Mouse (Mus musculus): ENCODE measurements around the gene Zfp128. TPM values are rescaled to one million over a fixed set of nuclear protein-coding genes. Genes with fewer than 3 reads are reported as not detected.
A peak's percentile ranks its signal among the peaks of the same experiment; 100 is the strongest.
"Not testable (repeated sequence)": the region's sequence is repeated elsewhere in the genome, so short reads cannot be mapped to it uniquely, and the experiment has no call there.

The Zfp128 gene
- polyA plus RNA-seq, 1 experiment from 2014 or later, result 6.4 TPM

- WGBS, result 22% methylated on average over 8 of the region's 8 CpGs
Measured at GRCm38 (mm10) chr7:12927191-12927680, 46.3 kb downstream of the Zfp128 start, which contains the start of gene Rnf225. TSS of gene Rnf225 (plus strand) at chr7:12927416.

GRCm38 (mm10) chr7:12927693-12928589 is 47.0 kb downstream of the Zfp128 start:
- Histone ChIP-seq H3K36me3 (peaks cover 42% of the 10 kb centered on the region), H3K9me3 (replicated peaks) (no peaks in the 10 kb centered on the region), H3K4me3 (peak overlapping the region; percentile 26), H3K9ac (peak overlapping the region; percentile 61), H3K4me2 (replicated peaks) (peak overlapping the region; percentile 50), H3K4me1 (peaks cover 15% of the 10 kb centered on the region), H3K27ac (no peak overlapping the region), H3K27me3 (peaks cover 39% of the 10 kb centered on the region)
- 4% methylated on average over 65 of the region's 65 CpGs for WGBS
- peak; percentile 38 for ATAC-seq (ENCODE audit: low FRiP score)

More at GRCm38 (mm10) chr7:12927191-12927680, 46.3 kb downstream of the Zfp128 start, which contains the start of gene Rnf225:
- Histone ChIP-seq H3K4me1 (peaks cover 18% of the 10 kb centered on the region), H3K27me3 (peaks cover 39% of the 10 kb centered on the region), H3K9me3 (replicated peaks) (no peaks in the 10 kb centered on the region), H3K4me3 (peak within 1 kb of the TSS; percentile 26), H3K36me3 (peaks cover 42% of the 10 kb centered on the region), H3K27ac (no peak within 1 kb of the TSS), H3K9ac (peak within 1 kb of the TSS; percentile 61), H3K4me2 (replicated peaks) (peak within 1 kb of the TSS; percentile 50)
- ATAC-seq (ENCODE audit: low FRiP score), result no peak

- no peaks in the 10 kb centered on the region for H3K36me3 ChIP-seq
- H3K4me2 ChIP-seq (replicated peaks), result no peak overlapping the region
- no peak overlapping the region for H3K4me3 ChIP-seq
- WGBS, result 59% methylated on average over 4 of the region's 4 CpGs
- H3K9me3 ChIP-seq (replicated peaks), result no peaks in the 10 kb centered on the region
- no peak overlapping the region for H3K9ac ChIP-seq
- peaks cover 4% of the 10 kb centered on the region for H3K27me3 ChIP-seq
- no peak for ATAC-seq (ENCODE audit: low FRiP score)
- no peaks in the 10 kb centered on the region for H3K4me1 ChIP-seq
- H3K27ac ChIP-seq, result no peak overlapping the region
Measured at GRCm38 (mm10) chr7:12933615-12934140, 52.7 kb downstream of the Zfp128 start.

DNA sequence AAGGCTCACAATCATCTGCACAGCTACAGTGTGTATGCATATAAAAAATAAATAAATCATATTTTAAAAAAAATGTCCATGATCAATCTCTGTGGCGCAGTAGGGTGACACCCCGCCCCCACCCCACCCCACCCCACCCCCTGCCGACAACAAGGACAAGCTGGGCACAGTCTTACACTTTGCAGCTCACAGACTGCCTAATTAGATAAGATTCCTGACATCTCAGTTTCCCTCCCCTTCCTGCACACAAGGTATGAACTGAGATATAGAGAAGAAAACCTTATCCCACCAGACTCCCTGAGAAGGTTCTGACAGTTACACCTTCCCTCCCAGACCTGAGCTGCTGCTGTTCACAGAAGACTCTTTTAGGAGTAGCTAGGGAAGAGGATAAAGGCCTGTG is 53.8 kb downstream of the Zfp128 start:
- Histone ChIP-seq H3K27ac (no peak overlapping the region), H3K9ac (no peak overlapping the region), H3K4me2 (replicated peaks) (no peak overlapping the region), H3K36me3 (no peaks in the 10 kb centered on the region), H3K27me3 (no peaks in the 10 kb centered on the region), H3K4me1 (no peaks in the 10 kb centered on the region), H3K9me3 (replicated peaks) (no peaks in the 10 kb centered on the region), H3K4me3 (no peak overlapping the region)
- ATAC-seq (ENCODE audit: low FRiP score), result no peak
- 71% methylated on average over 3 of the region's 3 CpGs for WGBS

DNA sequence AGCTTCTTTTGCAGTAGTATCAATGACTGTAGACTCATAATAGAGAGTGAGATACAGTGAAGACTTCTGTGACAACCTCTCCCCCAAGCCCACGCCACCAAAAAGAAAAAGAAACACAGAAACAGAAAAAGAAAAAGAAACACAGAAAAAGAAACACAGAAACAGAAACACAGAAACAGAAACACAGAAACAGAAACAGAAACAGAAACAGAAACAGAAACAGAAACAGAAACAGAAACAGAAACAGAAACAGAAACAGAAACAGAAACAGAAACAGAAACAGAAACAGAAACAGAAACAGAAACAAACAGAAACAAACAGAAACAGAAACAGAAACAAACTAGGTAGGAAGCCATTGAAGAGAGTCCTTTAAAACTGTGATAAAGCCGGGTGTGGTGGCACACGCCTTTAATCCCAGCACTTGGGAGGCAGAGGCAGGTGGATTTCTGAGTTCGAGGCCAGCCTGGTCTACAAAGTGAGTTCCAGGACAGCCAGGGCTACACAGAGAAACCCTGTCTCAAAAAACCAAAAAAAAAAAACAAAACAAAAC is 56.4 kb downstream of the Zfp128 start:
- not testable (repeated sequence) for H3K4me2 ChIP-seq (replicated peaks); H3K4me3 ChIP-seq; H3K27me3 ChIP-seq; H3K4me1 ChIP-seq; H3K9ac ChIP-seq; H3K36me3 ChIP-seq; ATAC-seq (ENCODE audit: low FRiP score); H3K27ac ChIP-seq; H3K9me3 ChIP-seq (replicated peaks)
- WGBS, result 92% methylated on average over 4 of the region's 4 CpGs

DNA sequence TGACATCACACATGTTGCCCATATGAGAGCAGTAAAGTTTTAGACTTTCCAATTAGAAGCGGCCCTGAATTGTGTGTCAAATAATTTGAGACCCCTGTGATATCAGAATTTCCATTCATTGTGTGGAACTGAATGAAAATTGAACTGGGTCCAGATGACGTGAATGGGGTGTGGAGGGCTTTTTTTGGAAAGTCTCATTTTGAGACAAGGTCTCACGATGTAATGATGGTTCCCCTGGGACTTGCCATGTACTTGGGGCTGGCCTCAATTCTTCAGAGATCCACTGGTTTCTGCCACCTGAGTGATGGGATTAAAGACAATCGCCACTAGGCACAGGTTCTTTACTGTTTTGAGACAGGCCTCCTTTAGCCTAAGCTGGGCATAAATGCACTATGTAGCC is 59.6 kb downstream of the Zfp128 start:
- no peak overlapping the region for H3K4me2 ChIP-seq (replicated peaks)
- no peaks in the 10 kb centered on the region for H3K9me3 ChIP-seq (replicated peaks)
- no peaks in the 10 kb centered on the region for H3K27me3 ChIP-seq
- WGBS, result 86% methylated on average over 4 of the region's 4 CpGs
- H3K4me3 ChIP-seq, result no peak overlapping the region
- H3K27ac ChIP-seq, result no peak overlapping the region
- ATAC-seq (ENCODE audit: low FRiP score), result no peak
- no peaks in the 10 kb centered on the region for H3K36me3 ChIP-seq
- H3K4me1 ChIP-seq, result no peaks in the 10 kb centered on the region
- no peak overlapping the region for H3K9ac ChIP-seq

Other genes with a start within 250 kb of the Zfp128 start
- gene Vmn2r54, start 240.9 kb upstream of the Zfp128 start, polyA plus RNA-seq (2016; fragmentation: Nextera tagmentation; extraction: Ambion mirVana), result not detected in 2 replicates
- not detected in 2 replicates for gene Vmn2r55, start 196.2 kb upstream of the Zfp128 start, polyA plus RNA-seq (2016; fragmentation: Nextera tagmentation; extraction: Ambion mirVana)
- gene Vmn2r56, start 146.2 kb upstream of the Zfp128 start, polyA plus RNA-seq (2016; fragmentation: Nextera tagmentation; extraction: Ambion mirVana), result not detected in 2 replicates
- gene Zscan18, start 77.5 kb upstream of the Zfp128 start, polyA plus RNA-seq (2016; fragmentation: Nextera tagmentation; extraction: Ambion mirVana), result 17.7 and 18.9 TPM in 2 replicates
- 26.6 TPM in 2 replicates for gene Zfp329, start 62.3 kb upstream of the Zfp128 start, polyA plus RNA-seq (2016; fragmentation: Nextera tagmentation; extraction: Ambion mirVana)
- gene Zfp110, start 46.4 kb upstream of the Zfp128 start, polyA plus RNA-seq (2016; fragmentation: Nextera tagmentation; extraction: Ambion mirVana), result 33.7 and 34.8 TPM in 2 replicates
- gene Zscan22, start 16.6 kb downstream of the Zfp128 start, polyA plus RNA-seq (2016; fragmentation: Nextera tagmentation; extraction: Ambion mirVana), result 13.0 and 14.5 TPM in 2 replicates
- 497 and 613 TPM in 2 replicates for gene Rps5, start 41.1 kb downstream of the Zfp128 start, polyA plus RNA-seq (2016; fragmentation: Nextera tagmentation; extraction: Ambion mirVana)
- gene Rnf225, start 46.2 kb downstream of the Zfp128 start, polyA plus RNA-seq (2016; fragmentation: Nextera tagmentation; extraction: Ambion mirVana), result 0.63 and 0.72 TPM in 2 replicates
- 14.5 and 15.2 TPM in 2 replicates for gene Zfp324, start 84.7 kb downstream of the Zfp128 start, polyA plus RNA-seq (2016; fragmentation: Nextera tagmentation; extraction: Ambion mirVana)
- gene Zfp446, start 96.7 kb downstream of the Zfp128 start, polyA plus RNA-seq (2016; fragmentation: Nextera tagmentation; extraction: Ambion mirVana), result 14.8 and 16.2 TPM in 2 replicates
- gene Slc27a5, start 117.0 kb downstream of the Zfp128 start, polyA plus RNA-seq (2016; fragmentation: Nextera tagmentation; extraction: Ambion mirVana), result 0.26 TPM in 2 replicates
- 356 and 380 TPM in 2 replicates for gene Trim28, start 117.9 kb downstream of the Zfp128 start, polyA plus RNA-seq (2016; fragmentation: Nextera tagmentation; extraction: Ambion mirVana)
- gene Zbtb45, start 128.9 kb downstream of the Zfp128 start, polyA plus RNA-seq (2016; fragmentation: Nextera tagmentation; extraction: Ambion mirVana), result 32.6 and 35.0 TPM in 2 replicates
- gene Chmp2a, start 153.6 kb downstream of the Zfp128 start, polyA plus RNA-seq (2016; fragmentation: Nextera tagmentation; extraction: Ambion mirVana), result 148 and 152 TPM in 2 replicates
- 173 and 180 TPM in 2 replicates for gene Ube2m, start 157.1 kb downstream of the Zfp128 start, polyA plus RNA-seq (2016; fragmentation: Nextera tagmentation; extraction: Ambion mirVana)
- 4.9 and 5.7 TPM in 2 replicates for gene Mzf1, start 173.6 kb downstream of the Zfp128 start, polyA plus RNA-seq (2016; fragmentation: Nextera tagmentation; extraction: Ambion mirVana)
- not detected in 2 replicates for gene Vmn1r85, start 214.0 kb downstream of the Zfp128 start, polyA plus RNA-seq (2016; fragmentation: Nextera tagmentation; extraction: Ambion mirVana)
- gene Vmn1r86, start 238.7 kb downstream of the Zfp128 start, polyA plus RNA-seq (2016; fragmentation: Nextera tagmentation; extraction: Ambion mirVana), result not detected in 2 replicates